Mouse (Mus musculus) lung, adult 2 months (tissue): ENCODE data around the gene Gm9945. TPM values are rescaled to one million over a fixed set of nuclear protein-coding genes. Genes with fewer than 3 reads are reported as not detected.

Experiments
- DNase-seq: peaks from one replicate; pipeline ENCODE4 v3.0.0; 2022
- H3K4me1 ChIP-seq: fragments of 200-500 bp; 2 replicates; pipeline ENCODE4 v1.6.1; 2011; ENCODE audit warnings: low read length; ENCODE audit not compliant: control insufficient read depth, insufficient read depth
- H3K4me3 ChIP-seq: fragments of 200-500 bp; replicated peaks from 2 replicates; pipeline ENCODE3; 2011; ENCODE audit warnings: low read depth, mild to moderate bottlenecking, control low read depth, low read length; ENCODE audit errors: extremely low read depth
- CTCF ChIP-seq: fragments of 200-500 bp; IDR thresholded peaks from 2 replicates; pipeline ENCODE4 v1.5.1; 2011; ENCODE audit warnings: mild to moderate bottlenecking, low read length, control low read depth; ENCODE audit not compliant: insufficient read depth
- POLR2A ChIP-seq: fragments of 200-500 bp; IDR thresholded peaks from 2 replicates; pipeline ENCODE4 v1.6.1; 2011; ENCODE audit warnings: low read depth, mild to moderate bottlenecking, control low read depth, low read length, borderline replicate concordance; ENCODE audit errors: extremely low read depth
- WGBS: fragments of 180-500 bp; shearing (Covaris S2); methylation state at CpG from one replicate; pipeline ENCODE4 v1.1.7; 2018; 5-methylcytosine and 5-hydroxymethylcytosine counted together
- polyA plus RNA-seq: library from polyadenylated mRNA; depleted of rRNA; stranded (reverse); fragments of >200 nt; gene quantifications from 2 replicates; pipeline ENCODE4 v1.2.3, GENCODE M21; 2012; rRNA removed

Gene Gm9945
- polyA plus RNA-seq, 1 experiment = not detected

GRCm38 (mm10) chr11:53530001-53530400 lies 50.0 kb downstream of the Gm9945 start:
- no peak for DNase-seq
- TF ChIP-seq CTCF (no peak), POLR2A (no peak)
- Histone ChIP-seq H3K4me1 (peaks cover 6% of the 10 kb centered on the region), H3K4me3 (no peak overlapping the region)
- 86% methylated on average over 9 of the region's 9 CpGs for WGBS

Other genes with a start within 250 kb of the Gm9945 start
- 22.0 and 24.9 TPM in 2 replicates for gene Hspa4, start 179.7 kb upstream of the Gm9945 start, polyA plus RNA-seq
- gene Zcchc10, start 155.5 kb upstream of the Gm9945 start, polyA plus RNA-seq = 3.0 and 5.1 TPM in 2 replicates
- gene Aff4, start 129.3 kb upstream of the Gm9945 start, polyA plus RNA-seq = 14.0 and 20.4 TPM in 2 replicates
- not detected in 2 replicates for gene Leap2, start 57.0 kb upstream of the Gm9945 start, polyA plus RNA-seq
- gene Uqcrq, start 49.3 kb upstream of the Gm9945 start, polyA plus RNA-seq = 238 and 276 TPM in 2 replicates
- 0.83 and 0.97 TPM in 2 replicates for gene Gdf9, start 49.1 kb upstream of the Gm9945 start, polyA plus RNA-seq
- gene Gm10447, start 23.1 kb upstream of the Gm9945 start, polyA plus RNA-seq = 0.25 TPM in 2 replicates
- gene Shroom1, start 23.0 kb upstream of the Gm9945 start, polyA plus RNA-seq = 3.0 and 3.2 TPM in 2 replicates
- not detected in 2 replicates for gene Gm9837, start 9.7 kb upstream of the Gm9945 start, polyA plus RNA-seq
- gene Sowaha, start 108 bp downstream of the Gm9945 start, polyA plus RNA-seq = 0.86 and 0.98 TPM in 2 replicates
- 40.8 and 49.5 TPM in 2 replicates for gene Sept8, start 39.1 kb downstream of the Gm9945 start, polyA plus RNA-seq
- gene Kif3a, start 87.2 kb downstream of the Gm9945 start, polyA plus RNA-seq = 5.4 and 8.5 TPM in 2 replicates
- gene Il4, start 138.5 kb downstream of the Gm9945 start, polyA plus RNA-seq = 0.46 TPM in 1 of 2 replicates, not detected in the other
- not detected in 2 replicates for gene Il13, start 154.5 kb downstream of the Gm9945 start, polyA plus RNA-seq
- 4.3 and 6.7 TPM in 2 replicates for gene Rad50, start 227.2 kb downstream of the Gm9945 start, polyA plus RNA-seq
- 0.07 and 0.14 TPM in 2 replicates for gene Il5, start 240.6 kb downstream of the Gm9945 start, polyA plus RNA-seq